In the genomic region with DNA sequence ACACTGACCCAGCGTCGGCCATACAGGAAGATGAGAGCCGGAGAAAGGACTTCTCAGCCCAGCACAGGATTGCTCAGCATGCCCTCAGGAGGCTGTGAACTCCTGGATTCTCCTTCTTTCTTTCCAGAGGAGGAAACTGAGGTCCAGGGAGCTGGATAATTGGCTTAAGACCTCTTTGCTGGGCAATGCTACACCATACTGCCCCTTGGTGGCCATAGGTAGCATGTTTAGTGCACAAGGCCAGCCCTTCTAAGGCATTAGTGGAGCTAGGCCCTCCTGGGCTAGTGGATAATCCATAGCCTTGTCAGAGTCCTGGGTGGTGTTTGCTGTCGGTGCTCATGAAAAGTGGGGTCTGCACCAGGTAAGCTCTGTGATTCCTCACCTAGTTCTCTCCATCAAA, we compare ENCODE assay signal across 8 mouse cellular contexts. TPM values are rescaled to one million over a fixed set of nuclear protein-coding genes. Genes with fewer than 3 reads are reported as not detected.
DNase-seq lines count a peak whose midpoint lies in the region; ATAC-seq and TF ChIP-seq lines count a peak whose summit lies in the region.

No protein-coding gene starts in this region.

- TF ChIP-seq POLR2A in cortical plate, adult 2 months (IDR thresholded peaks at IDR 0.05; ENCODE audit: extremely low read depth, insufficient read depth, low read length): no peak

- no peaks in the 10 kb centered on the region for H3K9me3 ChIP-seq in embryonic facial prominence, embryonic 11.5 days (replicated peaks; ENCODE audit: control insufficient read depth, low read length)
- no peaks in the 10 kb centered on the region for H3K9me3 ChIP-seq in embryonic facial prominence, embryonic 10.5 days
- no peaks in the 10 kb centered on the region for H3K9me3 ChIP-seq in liver, embryonic 12.5 days (replicated peaks)

- no peak overlapping the region for H3K27ac ChIP-seq in embryonic facial prominence, embryonic 11.5 days (replicated peaks; ENCODE audit: low read depth, low read length)
- H3K27ac ChIP-seq in embryonic facial prominence, embryonic 10.5 days (replicated peaks): no peak overlapping the region
- 0 out of 2 replicates have a peak overlapping the region, but pooled peaks have one; percentile 87 for H3K27ac ChIP-seq in cortical plate, adult 2 months (ENCODE audit: insufficient read depth, low read length)
- H3K27ac ChIP-seq in liver, embryonic 12.5 days: peak overlapping the region; percentile 85

- no peak overlapping the region for H3K9ac ChIP-seq in embryonic facial prominence, embryonic 11.5 days (replicated peaks; ENCODE audit: low read length)
- H3K9ac ChIP-seq in liver, embryonic 12.5 days: peak overlapping the region; percentile 60; the same call in 1 of the 2 replicates

- 58% methylated on average over 4 of the region's 4 CpGs for WGBS in embryonic facial prominence, embryonic 11.5 days
- 62% methylated on average over 4 of the region's 4 CpGs for WGBS in embryonic facial prominence, embryonic 10.5 days
- 58% methylated on average over 4 of the region's 4 CpGs for WGBS in liver, embryonic 12.5 days (ENCODE audit: insufficient replicate concordance)

- H3K4me2 ChIP-seq in embryonic facial prominence, embryonic 11.5 days (ENCODE audit: low read depth, low read length): no peak overlapping the region
- no peak overlapping the region for H3K4me2 ChIP-seq in liver, embryonic 12.5 days

- peak; percentile 60 for TF ChIP-seq CTCF in cortical plate, adult 2 months (IDR thresholded peaks at IDR 0.05; ENCODE audit: extremely low read depth, insufficient read depth, low read length)

- H3K36me3 ChIP-seq in embryonic facial prominence, embryonic 11.5 days (replicated peaks; ENCODE audit: control insufficient read depth, insufficient read depth, low read depth, low read length): no peaks in the 10 kb centered on the region
- no peaks in the 10 kb centered on the region for H3K36me3 ChIP-seq in embryonic facial prominence, embryonic 10.5 days (replicated peaks)
- H3K36me3 ChIP-seq in liver, embryonic 12.5 days: no peaks in the 10 kb centered on the region

- no peak for ATAC-seq in embryonic facial prominence, embryonic 11.5 days (replicated peaks; ENCODE audit: insufficient number of reproducible peaks, low FRiP score, low TSS enrichment, low read depth)
- ATAC-seq in liver, embryonic 12.5 days: no peak
- no peak for ATAC-seq in inflammation-experienced regulatory T-cells, adult 6 months

- no peak overlapping the region for H3K4me3 ChIP-seq in embryonic facial prominence, embryonic 11.5 days (ENCODE audit: low read depth, low read length)
- H3K4me3 ChIP-seq in embryonic facial prominence, embryonic 10.5 days: no peak overlapping the region
- no peak overlapping the region for H3K4me3 ChIP-seq in cortical plate, adult 2 months (ENCODE audit: insufficient read depth, low read length)
- H3K4me3 ChIP-seq in liver, embryonic 12.5 days: no peak overlapping the region

- peak; percentile 35 for DNase-seq in embryonic facial prominence, embryonic 11.5 days (ENCODE audit: low spot score)
- DNase-seq in embryonic facial prominence, embryonic 10.5 days (ENCODE audit: low spot score): no peak
- DNase-seq in right cerebral cortex, adult 2 months (ENCODE audit: low spot score in 2 of 2): peak; percentile 44 to 47
- no peak for DNase-seq in right cerebral cortex, postnatal 36 days (ENCODE audit: low spot score in 2 of 2)
- DNase-seq in thymus, postnatal 14 days: no peak

- H3K4me1 ChIP-seq in embryonic facial prominence, embryonic 11.5 days (ENCODE audit: control insufficient read depth, insufficient read depth, low read length): no peaks in the 10 kb centered on the region
- peaks cover 18% of the 10 kb centered on the region for H3K4me1 ChIP-seq in embryonic facial prominence, embryonic 10.5 days
- H3K4me1 ChIP-seq in cortical plate, adult 2 months (ENCODE audit: control insufficient read depth, insufficient read depth, low read length): no peaks in the 10 kb centered on the region
- peaks cover 63% of the 10 kb centered on the region for H3K4me1 ChIP-seq in liver, embryonic 12.5 days

- no peaks in the 10 kb centered on the region for H3K27me3 ChIP-seq in embryonic facial prominence, embryonic 11.5 days (ENCODE audit: control insufficient read depth, insufficient read depth, low read length)
- H3K27me3 ChIP-seq in embryonic facial prominence, embryonic 10.5 days (replicated peaks; ENCODE audit: low read depth, poor library complexity, severe bottlenecking): no peaks in the 10 kb centered on the region
- peaks cover 17% of the 10 kb centered on the region for H3K27me3 ChIP-seq in liver, embryonic 12.5 days (replicated peaks)

RNA-seq across cellular contexts. Expression of a gene that starts 8.6 kb away (rescaled TPM):
- polyA plus RNA-seq in embryonic facial prominence, embryonic 11.5 days (2014; fragmentation: Nextera tagmentation; extraction: Ambion mirVana): 24.5 and 25.3 TPM in 2 replicates
- polyA plus RNA-seq in embryonic facial prominence, embryonic 10.5 days (2016; fragmentation: Nextera tagmentation; extraction: Ambion mirVana): 20.5 and 24.2 TPM in 2 replicates
- 22.2 and 22.7 TPM in 2 replicates for polyA plus RNA-seq in cortical plate, adult 2 months (2012; rRNA removed)
- 23.7 and 26.8 TPM in 2 replicates for polyA plus RNA-seq in liver, embryonic 12.5 days (2016; fragmentation: Nextera tagmentation; extraction: Ambion mirVana)
- polyA plus RNA-seq in inflammation-experienced regulatory T-cells, adult 6 months (2017; shearing (Covaris generic)): 1 to 10 TPM; 1.0 to 1.9 (median 1.1) TPM

RNA-seq across cellular contexts. Expression of a gene that starts 44.0 kb away (rescaled TPM):
- 28.0 and 28.6 TPM in 2 replicates for polyA plus RNA-seq in embryonic facial prominence, embryonic 11.5 days (2014; fragmentation: Nextera tagmentation; extraction: Ambion mirVana)
- 25.7 and 28.5 TPM in 2 replicates for polyA plus RNA-seq in embryonic facial prominence, embryonic 10.5 days (2016; fragmentation: Nextera tagmentation; extraction: Ambion mirVana)
- 50.8 TPM in 2 replicates for polyA plus RNA-seq in cortical plate, adult 2 months (2012; rRNA removed)
- polyA plus RNA-seq in liver, embryonic 12.5 days (2016; fragmentation: Nextera tagmentation; extraction: Ambion mirVana): 28.2 and 28.5 TPM in 2 replicates
- 10 to 100 TPM; 18.2 to 32.6 (median 28.6) TPM for polyA plus RNA-seq in inflammation-experienced regulatory T-cells, adult 6 months (2017; shearing (Covaris generic))

RNA-seq across cellular contexts. Expression of a gene that starts 56.7 kb away (rescaled TPM):
- 768 and 796 TPM in 2 replicates for polyA plus RNA-seq in embryonic facial prominence, embryonic 11.5 days (2014; fragmentation: Nextera tagmentation; extraction: Ambion mirVana)
- polyA plus RNA-seq in embryonic facial prominence, embryonic 10.5 days (2016; fragmentation: Nextera tagmentation; extraction: Ambion mirVana): 494 and 508 TPM in 2 replicates
- polyA plus RNA-seq in cortical plate, adult 2 months (2012; rRNA removed): 302 and 325 TPM in 2 replicates
- 266 and 281 TPM in 2 replicates for polyA plus RNA-seq in liver, embryonic 12.5 days (2016; fragmentation: Nextera tagmentation; extraction: Ambion mirVana)
- polyA plus RNA-seq in inflammation-experienced regulatory T-cells, adult 6 months (2017; shearing (Covaris generic)): 10 to 100 TPM; 78.5 to 96.4 (median 94.8) TPM

Comparison
In these comparisons a context has a peak if more than half of its experiments do, and no peak if none do; other contexts are left out.
1. DNase-seq: peak in embryonic facial prominence, embryonic 11.5 days (single experiment) and right cerebral cortex, adult 2 months (2 of 2); none in embryonic facial prominence, embryonic 10.5 days (single experiment), right cerebral cortex, postnatal 36 days (0 of 2) and thymus, postnatal 14 days (single experiment).
2. H3K27ac ChIP-seq: peak in cortical plate, adult 2 months (single experiment) and liver, embryonic 12.5 days (single experiment); none in embryonic facial prominence, embryonic 11.5 days (single experiment) and embryonic facial prominence, embryonic 10.5 days (single experiment).